Mouse (Mus musculus) common myeloid progenitor, adult 5-6 weeks (primary cell): Measurements from ENCODE around the gene Tubb4a. TPM values are rescaled to one million over a fixed set of nuclear protein-coding genes. Genes with fewer than 3 reads are reported as not detected.
A peak's percentile ranks its signal among the peaks of the same experiment; 100 is the strongest.

ENCODE experiments used
- ATAC-seq: replicated peaks from 2 replicates; pipeline ENCODE4 v1.8.0; 2016; ENCODE audit warnings: low read depth, mild to moderate bottlenecking, moderate TSS enrichment, inconsistent platforms; ENCODE audit not compliant: poor library complexity, severe bottlenecking
- total RNA-seq: library from RNA; stranded (forward); fragments of 200-1000, 187-1606 nt; gene quantifications from 2 replicates; pipeline ENCODE4 v1.2.3, GENCODE M21; 2017

The Tubb4a gene
- total RNA-seq, 1 experiment from 2014 or later, result not detected

DNA sequence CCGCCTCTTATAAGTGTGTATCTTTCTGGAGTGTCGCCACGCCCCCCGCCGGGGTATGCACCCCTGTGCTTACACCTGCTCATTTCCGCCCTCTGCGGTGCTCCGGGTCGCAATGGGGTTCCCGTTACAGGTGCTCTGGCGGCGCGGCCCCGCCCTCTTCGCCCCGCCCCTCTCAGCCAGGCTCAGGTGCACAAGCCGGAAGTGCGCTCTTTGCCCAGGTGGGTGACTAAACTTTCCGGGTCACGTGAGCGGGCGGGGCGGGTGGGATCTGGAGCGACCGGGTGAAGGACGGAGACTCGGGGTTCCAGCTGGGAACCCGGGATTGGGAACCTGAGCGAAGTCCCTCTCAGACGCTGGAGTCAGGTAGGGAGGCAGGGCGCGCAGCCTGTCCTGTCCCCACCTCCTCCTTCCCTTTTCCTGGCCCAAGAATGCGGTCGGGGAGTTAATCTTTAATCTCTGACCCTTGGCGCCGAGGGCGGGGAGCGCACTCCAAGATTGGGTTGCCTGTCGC lies 25.5 kb downstream of the Tubb4a start:
- ATAC-seq, result no peak

DNA sequence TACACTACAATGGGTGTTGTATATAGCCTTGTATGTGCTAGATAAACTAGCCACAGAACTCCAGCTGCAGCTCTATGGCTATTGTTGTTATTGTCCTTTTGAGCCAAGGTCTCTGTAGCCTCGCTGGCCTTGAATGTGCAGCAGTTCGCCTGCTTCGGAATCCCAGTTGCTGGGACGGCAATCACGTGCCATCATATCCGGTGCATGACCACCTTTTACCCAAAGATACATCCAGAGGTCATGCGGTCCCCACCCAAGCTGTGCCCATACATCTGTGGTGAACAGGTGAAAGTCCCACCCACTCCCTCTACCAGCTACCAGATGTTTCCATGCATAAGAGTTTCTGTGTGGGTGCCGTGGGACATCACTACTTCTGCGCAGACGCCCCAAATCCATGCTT lies 26.5 kb downstream of the Tubb4a start:
- no peak for ATAC-seq

DNA sequence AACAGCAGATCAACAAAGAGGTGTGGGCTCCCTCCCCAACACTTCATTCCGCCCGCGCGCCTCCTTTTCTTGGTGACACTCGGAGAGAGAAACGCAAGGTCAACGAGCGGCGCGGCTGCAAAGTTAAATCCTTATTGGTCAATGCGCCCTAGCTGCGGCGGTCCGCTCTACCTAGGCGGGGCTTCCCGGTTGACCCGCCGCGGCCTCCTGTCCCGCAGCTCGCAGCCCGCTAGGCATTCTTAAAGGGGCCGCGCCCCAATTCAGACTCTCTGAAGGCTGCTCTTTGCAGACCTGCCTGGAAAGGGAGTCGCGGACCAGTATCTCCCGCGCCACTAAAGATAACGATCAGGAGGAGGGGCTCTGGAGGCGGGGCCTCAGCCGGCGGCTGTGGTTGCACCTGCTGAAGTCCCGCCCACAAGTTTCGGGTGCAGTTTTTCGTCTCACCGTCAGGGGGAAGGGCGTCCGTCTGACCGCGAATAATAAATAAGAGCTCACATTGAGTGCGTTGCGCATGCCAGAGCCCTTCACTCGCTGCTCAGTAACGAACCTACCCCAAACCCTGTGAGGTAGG lies 27.3 kb downstream of the Tubb4a start:
- ATAC-seq, result peak; percentile 82

DNA sequence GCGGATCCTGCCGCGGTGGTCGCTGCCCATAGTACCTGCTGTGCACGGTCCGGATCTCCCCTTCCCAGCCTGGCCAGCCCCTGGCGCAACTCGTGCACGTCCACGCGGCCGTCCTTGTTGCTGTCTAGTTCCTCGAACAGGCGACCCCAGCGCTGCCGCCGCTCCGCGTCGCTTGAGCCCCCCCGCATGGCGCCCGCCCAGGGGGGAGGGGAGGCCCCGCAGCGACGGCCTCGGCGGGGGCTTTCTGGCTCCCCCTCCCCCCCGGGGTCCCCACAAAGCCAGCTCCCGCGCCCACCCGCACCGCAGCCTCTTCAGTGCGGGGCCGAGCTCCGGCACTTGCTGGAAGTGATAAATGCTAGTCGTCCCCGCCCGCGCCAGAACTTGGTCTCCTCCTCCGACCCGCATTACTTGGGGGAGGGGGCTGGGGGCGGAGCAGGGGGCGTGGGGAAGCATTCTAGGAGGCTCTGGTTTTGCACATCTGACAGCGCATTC lies 28.1 kb downstream of the Tubb4a start, which contains the start of gene Slc25a23:
TSS of gene Slc25a23 (minus strand) at position 378 of the 492 bp plus-strand sequence.
- 0 out of 2 replicates have a peak, but pooled peaks have one; percentile 9 for ATAC-seq

DNA sequence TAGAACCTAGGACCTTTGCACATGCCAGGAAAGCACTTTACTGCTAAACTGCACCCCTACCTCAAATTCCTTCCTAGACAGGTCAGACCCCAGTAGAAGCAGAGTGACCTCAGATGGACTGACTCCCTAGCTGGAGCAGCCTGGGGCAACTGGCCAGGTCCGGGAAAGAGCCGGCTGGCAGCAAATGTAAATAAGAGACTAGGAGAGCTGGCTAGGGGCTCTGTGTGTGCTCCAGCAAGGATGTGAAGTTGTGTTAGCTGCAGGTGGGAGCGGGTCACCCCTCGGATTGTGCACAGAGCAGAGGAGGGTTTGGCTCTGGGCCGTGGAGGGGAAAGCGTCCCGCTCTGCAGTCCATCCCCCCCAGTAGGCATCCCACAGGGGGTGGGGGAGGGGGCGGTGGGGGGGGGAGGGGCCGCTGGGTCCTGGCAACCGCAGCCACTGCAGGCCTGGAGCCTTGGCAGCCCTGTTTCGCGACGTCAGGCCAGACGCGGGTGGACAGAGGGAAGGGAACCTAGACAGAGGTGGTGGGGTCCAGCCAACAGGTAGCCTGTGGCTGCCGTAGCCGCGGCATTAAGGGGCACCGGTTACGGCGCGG lies 28.6 kb downstream of the Tubb4a start, which contains the start of gene Crb3:
TSS of gene Crb3 (plus strand) at position 215 of the 595 bp plus-strand sequence.
- ATAC-seq, result no peak

DNA sequence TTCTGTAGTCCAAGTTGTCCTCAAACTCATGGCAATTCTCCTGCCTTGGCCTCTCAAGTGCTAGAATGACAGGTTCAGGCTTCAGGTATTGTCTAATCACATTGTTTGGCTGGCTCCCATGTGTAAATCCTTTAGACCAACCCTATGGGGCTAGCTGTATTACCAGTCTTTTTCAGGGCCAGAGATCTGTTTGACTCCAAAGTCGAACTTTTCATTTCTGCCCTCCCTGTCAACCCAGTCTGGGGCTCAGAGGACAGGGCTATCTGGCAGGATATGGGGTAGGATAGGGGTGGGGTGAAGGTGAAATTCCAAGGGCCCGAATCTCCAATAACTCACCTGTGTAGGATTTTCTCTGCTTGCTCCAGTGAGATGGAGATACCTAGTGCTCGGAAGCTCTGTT lies 31.3 kb downstream of the Tubb4a start:
- ATAC-seq, result no peak

DNA sequence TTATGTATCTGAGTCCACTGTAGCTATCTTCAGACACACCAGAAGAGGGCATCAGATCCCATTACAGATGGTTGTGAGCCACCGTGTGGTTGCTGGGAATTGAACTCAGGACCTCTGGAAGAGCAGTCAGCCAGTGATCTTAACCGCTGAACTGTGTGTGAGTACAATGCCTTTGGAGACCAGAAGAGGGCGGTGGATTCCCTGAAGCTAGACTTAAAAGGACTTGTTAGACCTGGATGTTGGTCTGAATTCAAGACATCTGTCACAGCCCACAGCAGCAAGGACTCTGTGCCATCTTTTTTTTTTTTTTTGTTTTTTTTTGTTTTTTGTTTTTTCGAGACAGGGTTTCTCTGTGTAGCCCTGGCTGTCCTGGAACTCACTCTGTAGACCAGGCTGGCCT lies 35.9 kb downstream of the Tubb4a start:
- peak; percentile 80 for ATAC-seq

DNA sequence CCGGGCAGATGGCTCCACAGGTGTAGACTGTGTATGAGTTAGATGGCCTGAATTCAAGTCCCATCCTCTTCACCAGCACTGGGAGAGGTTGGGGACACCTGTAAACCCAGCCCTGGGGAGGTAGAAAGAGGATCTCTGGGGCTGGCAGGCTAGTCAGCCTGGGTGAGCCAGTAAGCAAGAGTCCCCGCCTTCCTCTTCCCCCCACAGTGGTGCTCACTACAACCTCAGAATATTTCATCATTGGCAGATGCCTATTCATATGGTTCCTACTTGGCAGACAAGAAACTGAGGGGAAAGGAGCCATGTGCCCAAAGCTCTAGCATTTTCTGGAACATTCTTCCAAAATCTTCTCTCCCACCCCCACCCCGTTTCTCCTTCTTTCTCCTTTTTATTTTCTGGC lies 38.8 kb downstream of the Tubb4a start:
- ATAC-seq, result peak; percentile 41; the same call in 1 of the 2 replicates

DNA sequence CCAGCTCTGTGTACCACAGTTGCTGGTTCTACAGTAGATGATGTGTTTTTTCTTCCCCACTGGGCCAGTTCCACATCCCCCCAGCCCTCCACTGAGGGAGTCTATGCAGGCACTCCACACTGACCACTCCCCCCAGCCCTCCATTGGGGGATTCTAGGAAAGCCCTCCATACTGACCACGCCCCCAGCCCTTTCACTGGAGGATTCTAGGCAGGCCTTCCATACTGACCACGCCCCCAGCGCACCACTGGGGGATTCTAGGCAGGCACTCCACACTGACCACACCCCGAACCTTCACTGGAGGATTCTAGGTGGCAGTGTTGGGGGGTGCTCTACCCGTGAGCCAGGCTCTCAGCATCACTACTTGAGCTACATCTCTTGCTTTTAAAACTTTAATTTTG lies 40.2 kb downstream of the Tubb4a start:
- 0 out of 2 replicates have a peak, but pooled peaks have one; percentile 12 for ATAC-seq

DNA sequence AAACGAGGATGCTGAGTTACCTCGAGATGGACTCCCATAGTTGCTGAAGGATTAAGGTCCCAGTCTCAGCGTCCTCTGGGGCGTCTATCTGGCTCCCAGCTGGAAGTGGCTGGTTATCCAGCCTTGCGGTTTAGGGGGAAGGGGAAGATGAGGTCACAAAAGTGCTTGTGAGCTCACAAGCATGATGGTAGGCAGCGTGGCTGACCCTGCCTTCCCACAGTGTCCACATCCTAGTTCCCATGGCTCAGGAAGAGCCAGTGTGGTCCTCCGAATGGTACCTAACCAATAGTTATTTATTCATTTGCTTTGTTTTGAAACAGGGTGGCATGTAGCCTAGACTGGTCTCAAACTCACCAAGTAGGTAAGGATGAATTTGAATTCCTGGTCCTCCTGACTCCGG lies 46.0 kb downstream of the Tubb4a start, which contains the start of gene Slc25a41:
TSS of gene Slc25a41 (minus strand) at position 101 of the 400 bp plus-strand sequence.
- ATAC-seq, result no peak

DNA sequence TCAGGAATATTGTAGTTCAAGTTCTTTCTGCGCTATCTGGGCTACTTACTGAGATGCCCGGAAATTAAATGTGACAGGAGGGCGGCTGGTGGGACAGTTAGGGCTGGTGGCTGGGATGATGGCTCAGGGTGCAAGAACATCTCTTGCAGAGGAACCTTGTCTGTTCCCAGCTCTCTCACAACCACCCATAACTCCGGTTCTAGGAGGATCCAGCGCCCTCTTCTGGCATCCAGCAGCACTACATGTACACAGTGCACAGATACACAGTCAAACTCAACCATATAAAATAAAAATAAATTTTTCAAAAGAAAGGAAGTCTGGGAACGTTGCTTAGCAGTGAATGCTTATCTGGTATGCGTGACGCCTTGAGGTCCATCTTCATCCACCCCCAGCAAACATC lies 48.6 kb downstream of the Tubb4a start:
- peak; percentile 28 for ATAC-seq

DNA sequence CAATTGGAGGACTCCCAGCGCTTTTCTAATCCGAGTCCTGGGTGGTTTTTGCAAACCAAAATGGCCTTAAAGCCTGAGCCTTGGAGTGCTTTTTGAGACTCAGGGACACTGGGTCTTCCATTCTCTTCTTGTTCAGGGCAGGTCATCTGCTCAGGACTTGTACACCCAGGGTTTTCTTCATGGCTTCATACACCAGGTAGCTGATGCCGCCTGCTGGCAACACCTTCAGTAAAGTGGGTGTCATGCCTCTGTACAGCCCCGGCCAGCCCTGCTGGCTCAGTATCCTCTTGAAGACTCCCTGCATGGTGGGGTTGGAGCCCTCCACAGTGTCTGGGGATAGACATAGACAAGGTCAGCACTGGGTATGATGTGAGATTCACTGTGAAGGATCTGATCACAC lies 54.7 kb downstream of the Tubb4a start:
- ATAC-seq, result no peak

DNA sequence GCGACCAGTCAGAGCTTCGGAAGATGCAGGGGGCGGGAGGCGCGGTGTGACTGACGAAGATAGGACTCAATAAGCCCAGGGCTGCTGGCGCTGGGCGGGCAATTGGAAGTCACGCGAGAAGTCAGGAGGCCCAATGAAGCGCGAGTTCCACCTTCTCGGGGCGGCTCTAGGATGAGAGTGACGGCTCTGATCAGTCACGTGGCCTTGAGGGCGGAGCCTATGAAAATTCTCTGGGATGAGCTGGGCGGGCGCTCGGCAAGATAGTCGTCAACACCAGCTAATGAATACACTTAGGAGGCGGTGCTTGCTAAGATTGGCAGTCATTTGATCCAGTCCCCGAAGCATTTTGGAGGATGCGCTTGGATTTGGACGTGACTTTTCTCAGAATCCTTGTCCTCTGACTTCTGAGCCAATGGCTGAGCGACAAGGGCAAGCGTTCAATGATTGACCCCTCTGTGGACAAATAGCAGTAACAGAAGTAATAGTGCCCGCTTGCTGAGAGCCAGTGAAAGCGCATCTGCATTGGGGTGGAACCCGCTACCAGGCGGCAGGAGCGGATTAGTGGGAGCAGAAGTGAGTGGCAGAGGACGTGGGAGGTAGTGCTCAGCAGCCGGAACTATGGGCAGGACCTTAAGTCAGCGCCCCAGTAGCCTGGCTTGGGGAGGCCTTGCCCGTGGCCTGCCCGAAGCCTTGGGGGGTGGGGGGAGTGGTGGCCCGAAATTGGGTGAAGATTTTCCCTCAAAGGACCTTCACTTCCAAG lies 55.7 kb downstream of the Tubb4a start:
- ATAC-seq, result peak; percentile 85

DNA sequence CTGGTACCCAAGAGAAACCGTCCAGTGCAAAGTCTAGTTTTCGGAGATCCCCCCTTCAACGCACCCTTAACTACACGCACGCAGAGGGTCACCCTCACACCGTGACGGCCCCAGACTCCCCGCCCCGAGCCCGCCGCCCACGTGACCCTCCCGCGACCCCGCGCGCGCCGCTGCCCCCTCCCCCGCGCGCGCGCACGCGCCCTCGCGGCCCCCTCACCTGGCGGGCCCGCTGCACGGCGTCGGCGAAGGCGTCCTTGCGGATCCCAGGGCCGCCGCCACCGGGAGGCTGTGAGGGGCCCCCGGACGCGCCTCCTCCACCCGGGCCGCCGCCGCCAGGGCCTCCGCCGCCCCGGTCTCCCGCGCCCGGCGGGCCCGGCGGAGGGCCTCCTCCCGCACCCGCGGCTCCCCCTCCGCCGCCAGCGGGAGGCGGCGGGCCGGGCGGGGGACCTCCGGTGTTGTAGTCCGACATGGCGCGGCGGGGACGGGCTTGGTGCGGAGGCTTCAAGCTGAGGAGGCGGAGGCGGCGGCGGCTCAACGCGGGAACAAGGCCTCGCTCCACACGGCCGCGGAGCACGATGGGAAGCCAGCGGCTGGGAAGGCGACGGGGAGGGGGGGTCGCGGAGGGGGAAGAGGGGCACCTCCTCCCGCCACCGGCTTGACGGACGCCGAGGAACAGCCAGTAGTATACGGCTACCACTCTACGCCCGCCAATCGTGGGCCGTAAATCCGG lies 56.5 kb downstream of the Tubb4a start, which contains the start of gene Khsrp:
TSS of gene Khsrp (minus strand) at position 592 of the 730 bp plus-strand sequence.
- no peak for ATAC-seq

Other genes with a start within 250 kb of the Tubb4a start
- not detected in 2 replicates for gene Acsbg2, start 213.3 kb downstream of the Tubb4a start, total RNA-seq
- gene 1700061G19Rik, start 212.3 kb downstream of the Tubb4a start, total RNA-seq, result 0.05 TPM in 1 of 2 replicates, not detected in the other
- gene Mllt1, start 152.4 kb downstream of the Tubb4a start, total RNA-seq, result 22.4 and 23.7 TPM in 2 replicates
- not detected in 2 replicates for gene Acer1, start 105.7 kb downstream of the Tubb4a start, total RNA-seq
- 73.8 and 96.9 TPM in 2 replicates for gene Clpp, start 97.5 kb downstream of the Tubb4a start, total RNA-seq
- gene Alkbh7, start 90.4 kb downstream of the Tubb4a start, total RNA-seq, result 16.0 and 30.3 TPM in 2 replicates
- gene Pspn, start 87.8 kb downstream of the Tubb4a start, total RNA-seq, result not detected in 2 replicates
- gene Gtf2f1, start 76.5 kb downstream of the Tubb4a start, total RNA-seq, result 108 and 124 TPM in 2 replicates
- gene Gm17949, start 76.3 kb downstream of the Tubb4a start, total RNA-seq, result not detected in 2 replicates
- gene Khsrp, start 56.3 kb downstream of the Tubb4a start, total RNA-seq, result 90.7 and 122 TPM in 2 replicates
- not detected in 2 replicates for gene Slc25a41, start 46.1 kb downstream of the Tubb4a start, total RNA-seq
- gene Crb3, start 28.7 kb downstream of the Tubb4a start, total RNA-seq, result 1.3 TPM in 1 of 2 replicates, not detected in the other
- gene Slc25a23, start 27.9 kb downstream of the Tubb4a start, total RNA-seq, result 6.4 and 11.6 TPM in 2 replicates
- 4.4 and 5.0 TPM in 2 replicates for gene Dennd1c, start 9.3 kb downstream of the Tubb4a start, total RNA-seq
- gene Tnfsf9, start 17.5 kb upstream of the Tubb4a start, total RNA-seq, result 0.82 and 1.7 TPM in 2 replicates
- not detected in 2 replicates for gene Cd70, start 62.0 kb upstream of the Tubb4a start, total RNA-seq
- 7.2 and 9.0 TPM in 2 replicates for gene Tnfsf14, start 106.4 kb upstream of the Tubb4a start, total RNA-seq
- 8.4 and 19.3 TPM in 2 replicates for gene C3, start 140.4 kb upstream of the Tubb4a start, total RNA-seq
- gene Gpr108, start 160.7 kb upstream of the Tubb4a start, total RNA-seq, result 17.0 and 17.7 TPM in 2 replicates
- gene Trip10, start 161.7 kb upstream of the Tubb4a start, total RNA-seq, result 8.4 and 9.8 TPM in 2 replicates
- 182 and 183 TPM in 2 replicates for gene Vav1, start 191.3 kb upstream of the Tubb4a start, total RNA-seq